Mouse (Mus musculus): ENCODE results near the gene Nup210l.
"Not testable (repeated sequence)": the region's sequence is repeated elsewhere in the genome, so short reads cannot be mapped to it uniquely, and the experiment has no call there.

Nup210l gene

DNA sequence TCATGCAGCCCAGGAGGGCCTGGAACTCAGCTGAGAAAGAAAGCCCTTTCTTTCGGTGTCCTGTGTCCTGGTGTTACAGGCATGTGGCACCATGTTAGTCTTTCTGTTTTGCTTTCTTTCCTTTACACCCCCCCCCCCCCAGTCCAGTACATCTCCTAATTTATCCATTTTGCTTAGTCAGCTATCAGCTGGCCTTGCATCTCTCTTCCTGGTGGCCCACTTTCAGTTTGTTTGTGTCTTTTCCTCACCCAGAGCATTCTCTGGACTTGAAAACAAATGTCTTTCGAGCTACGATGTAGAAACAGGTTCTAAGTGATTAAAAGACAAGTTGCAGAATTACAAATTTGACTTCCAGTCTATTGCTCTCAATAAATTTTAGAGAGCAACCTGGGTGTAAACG lies 118.5 kb downstream of the Nup210l start:
- DNase-seq (ENCODE audit: low spot score in 2 of 2), result no peak

DNA sequence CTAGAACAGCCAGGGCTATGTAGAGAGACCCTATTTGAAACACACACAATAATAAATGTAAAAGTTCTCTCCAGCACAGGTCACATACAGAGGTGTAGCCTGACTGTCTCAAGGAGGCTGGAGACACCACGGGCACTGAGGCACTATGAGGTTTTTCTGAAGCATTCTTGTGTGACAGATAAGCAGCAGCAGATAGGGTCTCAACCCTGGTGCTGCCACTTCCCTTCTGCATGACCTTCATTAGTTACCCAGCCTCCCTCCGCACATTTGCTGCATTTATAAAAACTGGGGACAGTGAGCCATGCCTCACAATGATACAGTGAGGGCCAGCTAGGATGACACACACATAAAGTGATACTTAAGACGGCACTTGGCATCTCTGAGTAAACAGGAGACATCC lies 119.0 kb downstream of the Nup210l start:
- no peak for DNase-seq (ENCODE audit: low spot score in 2 of 2)

DNA sequence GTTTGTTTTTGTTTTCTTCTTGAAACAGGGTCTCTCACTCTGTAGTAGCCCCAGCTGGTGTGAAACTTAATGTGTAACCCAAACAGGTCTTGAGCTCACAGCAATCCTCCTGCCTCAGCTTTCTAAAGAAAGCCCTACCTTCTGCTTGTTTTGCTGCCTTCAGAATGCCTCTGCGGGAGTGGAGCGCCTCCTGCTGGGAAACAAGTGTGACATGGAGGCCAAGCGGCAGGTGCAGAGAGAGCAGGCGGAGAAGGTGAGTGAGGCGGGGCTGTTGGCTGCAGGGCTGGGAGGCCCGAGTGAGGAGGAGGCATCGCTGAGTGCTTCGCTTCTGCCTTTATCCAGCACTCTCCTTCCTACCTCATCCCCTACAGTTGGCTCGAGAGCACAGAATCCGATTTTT lies 120.4 kb downstream of the Nup210l start:
- DNase-seq (ENCODE audit: low spot score in 2 of 2), result no peak

- DNase-seq (ENCODE audit: low spot score in 2 of 2), result no peak
These were observed 127.1 kb downstream of the Nup210l start for GRCm38 (mm10) chr3:90231075-90231474.

GRCm38 (mm10) chr3:90231507-90232333 lies 127.8 kb downstream of the Nup210l start, which contains the start of gene Jtb:
Gene Jtb, plus strand, starts transcription at chr3:90231597.
- peak; percentile 88 to 90 for DNase-seq (ENCODE audit: low spot score in 2 of 2)

GRCm38 (mm10) chr3:90241251-90241650 lies 137.3 kb downstream of the Nup210l start:
- no peak for DNase-seq (ENCODE audit: low spot score in 2 of 2)

- no peak for DNase-seq (ENCODE audit: low spot score in 2 of 2)
These were observed 137.9 kb downstream of the Nup210l start for GRCm38 (mm10) chr3:90241669-90242358.

GRCm38 (mm10) chr3:90242984-90243775 lies 139.2 kb downstream of the Nup210l start, which contains the start of gene Creb3l4:
Gene Creb3l4, minus strand, starts transcription at chr3:90243512.
- peak in 1 of 2 experiments; percentile 56 for DNase-seq (ENCODE audit: low spot score in 2 of 2)

DNA sequence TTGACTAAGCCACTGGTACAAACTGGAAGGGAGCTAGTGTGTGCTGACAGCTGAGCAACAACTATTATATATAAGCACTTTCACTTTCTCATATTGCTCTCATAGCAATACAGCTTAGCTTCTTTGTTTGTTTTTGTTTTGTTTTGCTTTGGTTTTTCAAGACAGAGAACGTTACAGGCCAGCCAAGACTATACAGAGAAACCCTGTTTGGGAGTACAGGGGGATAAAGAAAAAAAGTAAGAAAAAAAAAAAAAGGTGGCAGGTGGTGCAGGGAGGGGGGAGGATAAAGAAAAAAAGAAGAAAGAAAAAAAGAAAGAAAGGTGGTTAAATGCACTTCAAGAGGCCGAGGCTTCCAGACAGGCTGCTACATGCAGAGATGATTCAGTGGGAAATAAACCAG lies 141.5 kb downstream of the Nup210l start:
- DNase-seq (ENCODE audit: low spot score in 2 of 2), result no peak

GRCm38 (mm10) chr3:90247630-90247959 lies 143.7 kb downstream of the Nup210l start:
- DNase-seq (ENCODE audit: low spot score in 2 of 2), result no peak

GRCm38 (mm10) chr3:90247960-90248745 lies 144.2 kb downstream of the Nup210l start, which contains the start of gene Slc39a1:
Gene Slc39a1, plus strand, starts transcription at chr3:90248172.
- DNase-seq (ENCODE audit: low spot score in 2 of 2), result peak; percentile 89 to 90

DNA sequence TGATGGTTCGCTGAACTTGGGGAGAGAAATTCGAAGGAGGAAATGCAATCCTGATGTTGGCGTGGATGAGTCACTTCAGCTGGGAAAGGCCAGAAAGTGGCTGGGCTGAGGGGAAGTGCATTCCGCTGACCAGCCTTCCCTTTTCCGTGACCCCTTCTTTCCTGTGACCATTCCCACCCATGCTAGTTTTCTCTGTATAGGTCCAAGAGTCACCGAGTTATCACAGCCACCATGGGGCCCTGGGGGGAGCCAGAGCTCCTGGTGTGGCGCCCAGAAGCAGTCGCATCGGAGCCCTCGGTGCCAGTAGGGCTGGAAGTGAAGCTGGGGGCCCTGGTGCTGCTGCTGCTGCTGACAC lies 144.8 kb downstream of the Nup210l start:
- DNase-seq (ENCODE audit: low spot score in 2 of 2), result peak in 1 of 2 experiments; percentile 28

DNA sequence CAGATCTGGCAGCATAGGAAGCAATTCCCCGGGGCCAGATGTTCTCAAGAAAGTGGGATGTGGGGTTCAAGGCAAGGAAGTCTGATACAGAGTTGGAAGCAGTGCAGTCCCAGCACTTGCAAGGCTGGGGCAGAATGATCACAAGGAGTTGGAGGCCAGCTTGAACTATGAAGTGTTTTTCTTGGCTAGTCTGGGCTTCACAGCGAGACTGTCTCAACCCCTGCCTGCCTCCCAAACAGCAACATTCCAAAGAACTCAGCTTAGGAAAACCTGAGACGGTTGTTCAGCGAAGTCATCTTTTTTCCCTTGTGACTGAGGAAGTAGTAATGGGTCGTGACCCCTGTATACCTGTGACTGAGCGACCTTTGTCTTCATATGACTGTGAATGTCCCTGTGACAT lies 146.9 kb downstream of the Nup210l start:
- no peak for DNase-seq (ENCODE audit: low spot score in 2 of 2)

DNA sequence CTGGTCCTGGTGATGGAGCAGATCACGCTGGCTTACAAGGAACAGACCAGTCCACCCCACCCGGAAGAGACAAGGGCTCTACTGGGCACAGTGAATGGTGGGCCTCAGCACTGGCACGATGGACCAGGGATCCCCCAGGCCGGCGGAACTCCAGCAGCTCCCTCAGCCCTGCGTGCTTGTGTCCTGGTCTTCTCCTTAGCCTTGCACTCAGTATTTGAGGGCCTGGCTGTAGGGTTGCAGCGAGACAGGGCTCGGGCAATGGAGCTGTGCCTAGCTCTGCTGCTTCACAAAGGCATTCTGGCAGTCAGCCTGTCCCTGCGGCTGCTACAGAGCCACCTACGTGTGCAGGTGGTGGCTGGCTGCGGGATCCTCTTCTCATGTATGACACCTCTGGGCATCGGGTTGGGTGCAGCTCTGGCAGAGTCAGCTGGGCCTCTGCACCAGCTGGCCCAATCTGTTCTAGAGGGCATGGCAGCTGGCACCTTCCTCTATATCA lies 147.8 kb downstream of the Nup210l start:
- not testable (repeated sequence) for DNase-seq (ENCODE audit: low spot score in 2 of 2)

- not testable (repeated sequence) for DNase-seq (ENCODE audit: low spot score in 2 of 2)
These were observed 148.7 kb downstream of the Nup210l start for GRCm38 (mm10) chr3:90252659-90253058.

DNA sequence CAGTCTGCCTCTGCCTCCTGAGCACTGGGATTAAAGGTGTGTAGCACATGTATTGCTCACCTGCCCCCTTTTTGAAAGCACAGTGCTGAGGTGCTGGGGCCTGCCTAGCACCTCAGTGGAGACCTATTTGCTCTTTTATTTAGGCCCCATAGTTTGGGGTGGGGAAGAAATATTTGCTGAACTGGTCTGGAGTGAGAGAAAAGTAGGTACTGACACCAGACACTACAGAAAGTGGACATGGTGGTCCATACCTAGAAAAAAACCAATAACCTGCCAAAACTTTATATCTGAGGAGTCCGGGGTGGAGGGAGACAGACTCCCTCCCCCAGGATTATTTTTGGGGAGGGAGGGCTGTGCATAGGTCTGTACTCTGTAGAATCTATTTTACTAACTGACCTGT lies 149.2 kb downstream of the Nup210l start:
- not testable (repeated sequence) for DNase-seq (ENCODE audit: low spot score in 2 of 2)

- peak; percentile 93 to 94 for DNase-seq (ENCODE audit: low spot score in 2 of 2)
These were observed 149.9 kb downstream of the Nup210l start, which contains the start of gene Crtc2 for GRCm38 (mm10) chr3:90253653-90254418. Gene Crtc2, plus strand, starts transcription at chr3:90254163.

GRCm38 (mm10) chr3:90254419-90255193 lies 150.7 kb downstream of the Nup210l start:
- DNase-seq (ENCODE audit: low spot score in 2 of 2), result no peak

- no peak for DNase-seq (ENCODE audit: low spot score in 2 of 2)
These were observed 151.2 kb downstream of the Nup210l start for GRCm38 (mm10) chr3:90255194-90255565.

Measured in urinary bladder, postnatal 4 days (tissue).